Mouse (Mus musculus) forebrain, embryonic 11.5 days (tissue): ENCODE data around the gene Anks4b. TPM values are rescaled to one million over a fixed set of nuclear protein-coding genes. Genes with fewer than 3 reads are reported as not detected.

Experiments used
- polyA plus RNA-seq: library from polyadenylated mRNA; unstranded; fragments of >200 nt; fragmentation: Nextera tagmentation; extraction: Ambion mirVana; gene quantifications from 2 replicates; pipeline ENCODE4 v1.2.1, GENCODE M21; 2014

The Anks4b gene
- polyA plus RNA-seq, 1 experiment from 2014 or later, result not detected

Other genes starting within 250 kb of the Anks4b start
- gene Dnah3, start 78.6 kb upstream of the Anks4b start, polyA plus RNA-seq, result 0.07 TPM in 1 of 2 replicates, not detected in the other
- gene Tmem159, start 71.5 kb upstream of the Anks4b start, polyA plus RNA-seq, result 10.4 and 10.9 TPM in 2 replicates
- gene Zp2, start 28.6 kb upstream of the Anks4b start, polyA plus RNA-seq, result not detected in 2 replicates
- gene Crym, start 28.3 kb downstream of the Anks4b start, polyA plus RNA-seq, result 33.2 and 38.8 TPM in 2 replicates
- not detected in 2 replicates for gene Abca14, start 30.1 kb downstream of the Anks4b start, polyA plus RNA-seq
- not detected in 2 replicates for gene Abca15, start 154.8 kb downstream of the Anks4b start, polyA plus RNA-seq
- not detected in 2 replicates for gene Abca16, start 235.8 kb downstream of the Anks4b start, polyA plus RNA-seq